Mouse (Mus musculus): ENCODE results near the gene Hoxb1. TPM values are rescaled to one million over a fixed set of nuclear protein-coding genes. Genes with fewer than 3 reads are reported as not detected.

Hoxb1 gene
- total RNA-seq (2014; rRNA removed) = not detected in 2 replicates
- not detected in 2 replicates for polyA plus RNA-seq (2015; fragmentation: Nextera tagmentation; extraction: Ambion mirVana)

DNA sequence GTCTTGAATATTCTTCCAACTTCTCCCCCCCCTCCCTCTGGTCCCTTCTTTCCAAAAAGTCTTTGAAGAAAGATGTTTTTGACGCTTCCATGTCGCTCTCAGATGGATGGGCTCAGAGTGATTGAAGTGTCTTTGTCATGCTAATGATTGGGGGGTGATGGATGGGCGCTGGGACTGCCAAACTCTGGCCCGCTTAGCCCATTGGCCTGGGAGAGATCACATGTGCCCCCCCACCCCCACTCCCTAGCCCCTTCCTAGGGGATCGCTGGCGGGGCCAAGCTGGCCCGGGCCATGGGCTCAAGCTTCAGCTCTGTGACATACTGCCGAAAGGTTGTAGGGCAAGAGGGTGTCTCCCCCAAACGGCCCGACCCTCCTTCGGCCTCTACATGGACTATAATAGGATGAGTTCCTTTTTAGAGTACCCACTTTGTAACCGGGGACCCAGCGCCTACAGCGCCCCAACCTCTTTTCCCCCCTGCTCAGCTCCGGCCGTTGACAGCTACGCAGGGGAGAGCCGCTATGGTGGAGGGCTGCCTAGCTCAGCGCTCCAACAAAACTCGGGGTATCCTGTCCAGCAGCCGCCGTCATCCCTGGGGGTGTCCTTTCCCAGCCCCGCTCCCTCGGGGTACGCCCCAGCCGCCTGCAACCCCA lies at the start of gene Hoxb1:
Hoxb1 (plus strand) TSS at position 312 of the 651 bp plus-strand sequence.
- H3K9me3 ChIP-seq (ENCODE audit: low read length) = no peaks in the 10 kb centered on the region
- no peak within 1 kb of the TSS for H3K9ac ChIP-seq (replicated peaks; ENCODE audit: low read length, poor library complexity, severe bottlenecking)
- no peaks in the 10 kb centered on the region for H3K4me1 ChIP-seq (ENCODE audit: insufficient read depth, low read length)
- H3K27ac ChIP-seq (ENCODE audit: low read depth, low read length) = no peak within 1 kb of the TSS
- DNase-seq (ENCODE audit: low spot score) (no peak), ATAC-seq (ENCODE audit: low FRiP score) (no peak)
- peaks cover 86% of the 10 kb centered on the region for H3K27me3 ChIP-seq (ENCODE audit: insufficient read depth, low read length)
- H3K36me3 ChIP-seq (ENCODE audit: insufficient read depth, low read length) = no peaks in the 10 kb centered on the region
- H3K4me2 ChIP-seq (ENCODE audit: low read depth, low read length, poor library complexity, severe bottlenecking) = no peak within 1 kb of the TSS
- H3K4me3 ChIP-seq (ENCODE audit: low read depth, low read length) = no peak within 1 kb of the TSS
- no peak for TF ChIP-seq CTCF (IDR thresholded peaks at IDR 0.05)
- under 1% methylated on average over 26 of the region's 26 CpGs for WGBS

DNA sequence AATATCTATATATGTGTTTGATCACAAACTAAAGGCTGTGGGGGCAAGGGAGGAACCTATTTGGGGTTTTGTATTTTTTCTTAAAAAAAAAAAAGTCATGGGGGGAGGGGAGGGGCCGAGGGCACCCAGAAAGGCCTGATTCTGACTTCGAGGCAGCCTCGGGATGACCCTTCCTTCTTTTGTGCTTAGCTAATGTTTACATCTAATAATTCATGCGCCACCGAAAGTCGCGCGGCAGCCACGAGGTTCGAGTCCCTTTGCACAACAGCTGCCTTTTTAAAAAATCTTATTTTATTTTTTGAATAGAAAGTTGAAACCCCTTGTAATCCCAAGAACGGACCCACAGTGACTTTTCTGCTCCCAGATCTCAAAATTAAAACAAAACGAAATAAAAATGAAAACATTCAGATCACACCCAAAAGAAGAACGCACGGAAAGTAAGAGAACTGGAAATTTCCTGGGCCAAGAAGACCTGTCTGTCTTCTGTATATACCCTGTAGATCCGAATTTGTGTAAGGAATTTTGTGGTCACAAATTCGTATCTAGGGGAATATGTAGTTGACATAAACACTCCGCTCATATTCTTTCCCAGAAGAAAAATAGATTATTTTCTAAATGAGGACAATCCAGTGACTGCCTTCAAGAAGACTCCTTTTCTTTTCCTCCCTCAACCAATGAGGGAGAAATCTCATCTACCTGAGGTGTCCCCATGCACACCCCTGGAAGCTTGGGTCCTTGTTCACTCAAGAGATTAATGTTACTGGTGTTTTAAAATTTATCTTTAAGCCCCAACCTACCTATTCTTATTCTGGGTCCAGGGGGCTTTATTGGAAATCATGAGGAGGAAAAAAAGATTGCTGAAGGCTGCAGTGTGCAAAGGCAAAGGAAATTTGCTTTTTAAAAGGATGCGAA lies 48.6 kb upstream of the Hoxb1 start:
- H3K4me3 ChIP-seq (ENCODE audit: low read depth, low read length) = no peak overlapping the region

GRCm38 (mm10) chr11:96317608-96318367 lies 47.8 kb upstream of the Hoxb1 start, which contains the start of gene Hoxb4:
Hoxb4 (plus strand) TSS chr11:96318267.
- DNase-seq (ENCODE audit: low spot score) = no peak
- TF ChIP-seq CTCF (IDR thresholded peaks at IDR 0.05) = no peak
- 2% methylated on average over 28 of the region's 28 CpGs for WGBS
- peaks cover 92% of the 10 kb centered on the region for H3K27me3 ChIP-seq (ENCODE audit: insufficient read depth, low read length)
- H3K4me2 ChIP-seq (ENCODE audit: low read depth, low read length, poor library complexity, severe bottlenecking) = peak within 1 kb of the TSS; percentile 24
- no peaks in the 10 kb centered on the region for H3K36me3 ChIP-seq (ENCODE audit: insufficient read depth, low read length)
- ATAC-seq (ENCODE audit: low FRiP score) = no peak
- H3K27ac ChIP-seq (ENCODE audit: low read depth, low read length) = no peak within 1 kb of the TSS
- H3K9ac ChIP-seq (replicated peaks; ENCODE audit: low read length, poor library complexity, severe bottlenecking) = no peak within 1 kb of the TSS
- no peak within 1 kb of the TSS for H3K4me3 ChIP-seq (ENCODE audit: low read depth, low read length)
- H3K4me1 ChIP-seq (ENCODE audit: insufficient read depth, low read length) = no peaks in the 10 kb centered on the region
- no peaks in the 10 kb centered on the region for H3K9me3 ChIP-seq (ENCODE audit: low read length)

More for the DNA sequence above, 48.6 kb upstream of the Hoxb1 start:
- no peaks in the 10 kb centered on the region for H3K36me3 ChIP-seq (ENCODE audit: insufficient read depth, low read length)
- no peaks in the 10 kb centered on the region for H3K9me3 ChIP-seq (ENCODE audit: low read length)
- H3K4me1 ChIP-seq (ENCODE audit: insufficient read depth, low read length) = no peaks in the 10 kb centered on the region
- no peak overlapping the region for H3K27ac ChIP-seq (ENCODE audit: low read depth, low read length)
- ATAC-seq (ENCODE audit: low FRiP score) (no peak), DNase-seq (ENCODE audit: low spot score) (no peak)
- no peak overlapping the region for H3K4me2 ChIP-seq (ENCODE audit: low read depth, low read length, poor library complexity, severe bottlenecking)
- H3K9ac ChIP-seq (replicated peaks; ENCODE audit: low read length, poor library complexity, severe bottlenecking) = no peak overlapping the region
- 9% methylated on average over 18 of the region's 18 CpGs for WGBS
- H3K27me3 ChIP-seq (ENCODE audit: insufficient read depth, low read length) = peaks cover 92% of the 10 kb centered on the region
- TF ChIP-seq CTCF (IDR thresholded peaks at IDR 0.05) = no peak

- ATAC-seq (ENCODE audit: low FRiP score) (no peak), DNase-seq (ENCODE audit: low spot score) (peak; percentile 81)
- H3K9me3 ChIP-seq (ENCODE audit: low read length) = no peaks in the 10 kb centered on the region
- no peak overlapping the region for H3K4me3 ChIP-seq (ENCODE audit: low read depth, low read length)
- no peak for TF ChIP-seq CTCF (IDR thresholded peaks at IDR 0.05)
- H3K9ac ChIP-seq (replicated peaks; ENCODE audit: low read length, poor library complexity, severe bottlenecking) = no peak overlapping the region
- under 1% methylated on average over 45 of the region's 45 CpGs for WGBS
- no peaks in the 10 kb centered on the region for H3K4me1 ChIP-seq (ENCODE audit: insufficient read depth, low read length)
- H3K36me3 ChIP-seq (ENCODE audit: insufficient read depth, low read length) = no peaks in the 10 kb centered on the region
- no peak overlapping the region for H3K27ac ChIP-seq (ENCODE audit: low read depth, low read length)
- H3K27me3 ChIP-seq (ENCODE audit: insufficient read depth, low read length) = peaks cover 92% of the 10 kb centered on the region
- peak overlapping the region; percentile 24 for H3K4me2 ChIP-seq (ENCODE audit: low read depth, low read length, poor library complexity, severe bottlenecking)
These were observed 47.0 kb upstream of the Hoxb1 start for GRCm38 (mm10) chr11:96318368-96319070.

Measured in midbrain, postnatal 0 days (tissue).